Mouse (Mus musculus) spleen, postnatal 36 days (tissue): ENCODE results near the gene Zpld1.

ENCODE experiments used
- DNase-seq, 2 experiments: peaks; one replicate each; pipeline ENCODE4 v3.0.0; 2022; ENCODE audit warnings: low spot score in 2 of 2, mixed read lengths in 1 of 2

Gene Zpld1

GRCm38 (mm10) chr16:55297886-55298285, at the start of gene Zpld1:
TSS of gene Zpld1 (minus strand) at chr16:55297986.
- DNase-seq, result no peak

- DNase-seq, result no peak
Observed at GRCm38 (mm10) chr16:55345644-55346043, 47.9 kb upstream of the Zpld1 start.

- DNase-seq, result no peak
Observed at GRCm38 (mm10) chr16:55321542-55322514, 24.0 kb upstream of the Zpld1 start.

- DNase-seq, result no peak
Observed at GRCm38 (mm10) chr16:55316996-55317395, 19.2 kb upstream of the Zpld1 start.

GRCm38 (mm10) chr16:55312106-55312505, 14.3 kb upstream of the Zpld1 start:
- no peak for DNase-seq

- no peak for DNase-seq
Observed at GRCm38 (mm10) chr16:55282696-55283095, 15.1 kb downstream of the Zpld1 start.

GRCm38 (mm10) chr16:55277447-55277846, 20.3 kb downstream of the Zpld1 start:
- no peak for DNase-seq

- no peak for DNase-seq
Observed at GRCm38 (mm10) chr16:55265281-55265680, 32.5 kb downstream of the Zpld1 start.

- DNase-seq, result no peak
Observed at GRCm38 (mm10) chr16:55260862-55261574, 36.8 kb downstream of the Zpld1 start.

- DNase-seq, result no peak
Observed at GRCm38 (mm10) chr16:55259719-55260118, 38.1 kb downstream of the Zpld1 start.

GRCm38 (mm10) chr16:55240996-55241395, 56.8 kb downstream of the Zpld1 start:
- DNase-seq, result no peak

GRCm38 (mm10) chr16:55228995-55229622, 68.7 kb downstream of the Zpld1 start:
- no peak for DNase-seq

GRCm38 (mm10) chr16:55203945-55204344, 93.8 kb downstream of the Zpld1 start:
- no peak for DNase-seq

GRCm38 (mm10) chr16:55190397-55190796, 107.4 kb downstream of the Zpld1 start:
- DNase-seq, result no peak

- no peak for DNase-seq
Observed at GRCm38 (mm10) chr16:55185370-55185769, 112.4 kb downstream of the Zpld1 start.
